In genomic region chr10:103253842-103254803, GRCm38 (mm10) we compare ENCODE assay signal across 8 mouse cellular contexts. TPM values are rescaled to one million over a fixed set of nuclear protein-coding genes. Genes with fewer than 3 reads are reported as not detected.
DNase-seq lines count a peak whose midpoint lies in the region; ATAC-seq and TF ChIP-seq lines count a peak whose summit lies in the region.

No protein-coding gene starts in this region.

- H3K27me3 ChIP-seq in intestine, postnatal 0 days (replicated peaks; ENCODE audit: control insufficient read depth, insufficient read depth, low read length), result no peaks in the 10 kb centered on the region
- no peaks in the 10 kb centered on the region for H3K27me3 ChIP-seq in intestine, embryonic 16.5 days (replicated peaks; ENCODE audit: control insufficient read depth, insufficient read depth, low read length)
- H3K27me3 ChIP-seq in hindbrain, postnatal 0 days (ENCODE audit: insufficient read depth, low read length), result no peaks in the 10 kb centered on the region

- H3K4me1 ChIP-seq in intestine, postnatal 0 days (replicated peaks; ENCODE audit: control insufficient read depth, insufficient read depth, low read length), result no peaks in the 10 kb centered on the region
- H3K4me1 ChIP-seq in intestine, embryonic 16.5 days (ENCODE audit: control insufficient read depth, insufficient read depth, low read length), result no peaks in the 10 kb centered on the region
- no peaks in the 10 kb centered on the region for H3K4me1 ChIP-seq in hindbrain, postnatal 0 days (ENCODE audit: insufficient read depth, low read length)

- no peak for ATAC-seq in intestine, postnatal 0 days
- ATAC-seq in intestine, embryonic 16.5 days, result no peak
- ATAC-seq in hindbrain, postnatal 0 days, result 0 out of 2 replicates have a peak, but pooled peaks have one; percentile 21

- no peak overlapping the region for H3K9ac ChIP-seq in intestine, postnatal 0 days (ENCODE audit: low read depth, low read length)
- H3K9ac ChIP-seq in intestine, embryonic 16.5 days (ENCODE audit: low read depth, low read length), result no peak overlapping the region
- H3K9ac ChIP-seq in hindbrain, postnatal 0 days (replicated peaks; ENCODE audit: low read length), result no peak overlapping the region

- H3K9me3 ChIP-seq in intestine, postnatal 0 days (ENCODE audit: control insufficient read depth), result no peaks in the 10 kb centered on the region
- no peaks in the 10 kb centered on the region for H3K9me3 ChIP-seq in intestine, embryonic 16.5 days (ENCODE audit: control insufficient read depth, low read length)
- H3K9me3 ChIP-seq in hindbrain, postnatal 0 days (ENCODE audit: low read length), result no peaks in the 10 kb centered on the region

- whole genome bisulfite sequencing in intestine, postnatal 0 days, result 45% methylated on average over 5 of the region's 5 CpGs
- WGBS in intestine, embryonic 16.5 days, result 52% methylated on average over 5 of the region's 5 CpGs
- 57% methylated on average over 5 of the region's 5 CpGs for WGBS in hindbrain, postnatal 0 days

- no peaks in the 10 kb centered on the region for H3K36me3 ChIP-seq in intestine, postnatal 0 days (ENCODE audit: control insufficient read depth, insufficient read depth)
- H3K36me3 ChIP-seq in intestine, embryonic 16.5 days (ENCODE audit: control insufficient read depth, insufficient read depth, low read length), result no peaks in the 10 kb centered on the region
- no peaks in the 10 kb centered on the region for H3K36me3 ChIP-seq in hindbrain, postnatal 0 days (ENCODE audit: insufficient read depth, low read length)

- no peak overlapping the region for H3K27ac ChIP-seq in intestine, postnatal 0 days (ENCODE audit: low read depth, low read length)
- no peak overlapping the region for H3K27ac ChIP-seq in intestine, embryonic 16.5 days (ENCODE audit: low read length)
- no peak overlapping the region for H3K27ac ChIP-seq in hindbrain, postnatal 0 days

- H3K4me3 ChIP-seq in intestine, postnatal 0 days (ENCODE audit: low read depth, low read length), result no peak overlapping the region
- no peak overlapping the region for H3K4me3 ChIP-seq in intestine, embryonic 16.5 days (ENCODE audit: low read length)
- no peak overlapping the region for H3K4me3 ChIP-seq in hindbrain, postnatal 0 days (ENCODE audit: low read length)

- peak; percentile 52 for DNase-seq in A20 (ENCODE audit: low read depth, low spot score)
- peak; percentile 46 for DNase-seq in brain, embryonic 18.5 days (ENCODE audit: low read depth, low spot score)
- peak; percentile 88 for DNase-seq in hindbrain, postnatal 0 days (ENCODE audit: low spot score)
- DNase-seq in natural killer cell, adult 2 months (ENCODE audit: low spot score in 2 of 2), result no peak
- no peak for DNase-seq in right cerebral cortex, postnatal 36 days (ENCODE audit: low spot score in 2 of 2)
- DNase-seq in thymus, adult 18-20 months, result no peak

- TF ChIP-seq CTCF in intestine, postnatal 0 days (IDR thresholded peaks at IDR 0.05; ENCODE audit: low read depth), result peak; percentile 66
- peak; percentile 70 for TF ChIP-seq CTCF in hindbrain, postnatal 0 days (IDR thresholded peaks at IDR 0.05; ENCODE audit: low read depth)

- no peak overlapping the region for H3K4me2 ChIP-seq in intestine, postnatal 0 days (replicated peaks; ENCODE audit: low read depth)
- H3K4me2 ChIP-seq in intestine, embryonic 16.5 days (ENCODE audit: low read depth, low read length), result no peak overlapping the region
- no peak overlapping the region for H3K4me2 ChIP-seq in hindbrain, postnatal 0 days (ENCODE audit: low read depth, low read length)

RNA-seq across cellular contexts. Expression of gene Lrriq1, which starts 18.0 kb away (rescaled TPM):
- 0.13 and 0.14 TPM in 2 replicates for polyA plus RNA-seq in intestine, postnatal 0 days (2015; fragmentation: Nextera tagmentation; extraction: Ambion mirVana)
- polyA plus RNA-seq in intestine, embryonic 16.5 days (2015; fragmentation: Nextera tagmentation; extraction: Ambion mirVana), result 0.42 and 0.61 TPM in 2 replicates
- total RNA-seq in hindbrain, postnatal 0 days (2014; rRNA removed), result 1.4 and 4.1 TPM in 2 replicates
- polyA plus RNA-seq in hindbrain, postnatal 0 days (2015; fragmentation: Nextera tagmentation; extraction: Ambion mirVana), result 5.7 and 8.0 TPM in 2 replicates

Comparison
In these comparisons a context has a peak if more than half of its experiments do, and no peak if none do; other contexts are left out.
1. DNase-seq: peak in A20 (single experiment), brain, embryonic 18.5 days (single experiment) and hindbrain, postnatal 0 days (single experiment); none in natural killer cell, adult 2 months (0 of 2), right cerebral cortex, postnatal 36 days (0 of 2) and thymus, adult 18-20 months (0 of 2).